Mouse (Mus musculus) intestine, embryonic 16.5 days (tissue): ENCODE results near the gene Fam222b. TPM values are rescaled to one million over a fixed set of nuclear protein-coding genes. Genes with fewer than 3 reads are reported as not detected.

Experiments used
- ATAC-seq: fragments of 200-750 bp; cut with Nextera tagmentation; 2 replicates; pipeline ENCODE4 v1.8.0; 2017; ENCODE audit warnings: moderate TSS enrichment, moderate library complexity
- H3K27ac ChIP-seq: fragments of 300-500 bp; sonication (generic); 2 replicates; pipeline ENCODE4 v1.5.1; 2014; ENCODE audit warnings: mild to moderate bottlenecking, low read length
- H3K27me3 ChIP-seq: fragments of 300-500 bp; sonication (generic); replicated peaks from 2 replicates; pipeline ENCODE4 v1.6.1; 2014; ENCODE audit warnings: low read length, control low read depth, mixed read lengths; ENCODE audit not compliant: control insufficient read depth, insufficient read depth
- H3K36me3 ChIP-seq: fragments of 300-500 bp; sonication (generic); 2 replicates; pipeline ENCODE4 v1.6.1; 2014; ENCODE audit warnings: low read length, control low read depth; ENCODE audit not compliant: control insufficient read depth, insufficient read depth
- H3K4me1 ChIP-seq: fragments of 300-500 bp; sonication (generic); 2 replicates; pipeline ENCODE4 v1.6.1; 2014; ENCODE audit warnings: low read length, control low read depth, mixed read lengths; ENCODE audit not compliant: control insufficient read depth, insufficient read depth
- H3K4me2 ChIP-seq: fragments of 300-500 bp; sonication (generic); 2 replicates; pipeline ENCODE4 v1.6.1; 2014; ENCODE audit warnings: low read depth, low read length, control low read depth
- H3K4me3 ChIP-seq: fragments of 300-500 bp; sonication (generic); 2 replicates; pipeline ENCODE4 v1.5.1; 2014; ENCODE audit warnings: mild to moderate bottlenecking, low read length
- H3K9ac ChIP-seq: fragments of 300-500 bp; sonication (generic); 2 replicates; pipeline ENCODE4 v1.6.1; 2014; ENCODE audit warnings: low read depth, low read length
- H3K9me3 ChIP-seq: fragments of 300-500 bp; sonication (generic); 2 replicates; pipeline ENCODE4 v1.6.1; 2016; ENCODE audit warnings: low read length, control low read depth; ENCODE audit not compliant: control insufficient read depth
- WGBS: fragments of 180-500 bp; shearing (Covaris S2); extraction: QIAGEN DNeasy Blood & Tissue Kit; methylation state at CpG from one replicate; pipeline ENCODE4 v1.1.7; 2014; 5-methylcytosine and 5-hydroxymethylcytosine counted together
- polyA plus RNA-seq: library from polyadenylated mRNA; unstranded; fragments of >200 nt; fragmentation: Nextera tagmentation; extraction: Ambion mirVana; gene quantifications from 2 replicates; pipeline ENCODE4 v1.2.1, GENCODE M21; 2015

The Fam222b gene
- polyA plus RNA-seq, 1 experiment from 2014 or later = 14.2 TPM

DNA sequence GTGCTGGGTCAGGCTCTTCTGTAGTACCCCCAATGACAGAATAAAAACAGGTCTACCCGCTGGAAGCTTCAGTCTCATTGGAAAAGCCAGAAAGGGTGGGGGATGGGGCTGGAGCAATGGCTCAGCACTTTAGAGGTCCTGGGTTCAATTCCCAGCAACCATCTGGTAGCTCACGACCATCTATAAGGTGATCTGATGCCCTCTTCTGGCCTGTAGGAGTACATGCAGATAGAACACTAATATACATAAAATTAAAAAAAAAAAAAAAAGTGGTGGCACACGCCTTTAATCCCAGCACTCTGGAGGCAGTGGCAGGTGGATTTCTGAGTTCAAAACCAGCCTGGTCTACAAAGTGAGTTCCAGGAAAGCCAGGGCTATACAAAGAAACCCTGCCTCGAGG is 76.9 kb downstream of the Fam222b start:
- no peak for ATAC-seq
- 73% methylated on average over 4 of the region's 4 CpGs for WGBS

DNA sequence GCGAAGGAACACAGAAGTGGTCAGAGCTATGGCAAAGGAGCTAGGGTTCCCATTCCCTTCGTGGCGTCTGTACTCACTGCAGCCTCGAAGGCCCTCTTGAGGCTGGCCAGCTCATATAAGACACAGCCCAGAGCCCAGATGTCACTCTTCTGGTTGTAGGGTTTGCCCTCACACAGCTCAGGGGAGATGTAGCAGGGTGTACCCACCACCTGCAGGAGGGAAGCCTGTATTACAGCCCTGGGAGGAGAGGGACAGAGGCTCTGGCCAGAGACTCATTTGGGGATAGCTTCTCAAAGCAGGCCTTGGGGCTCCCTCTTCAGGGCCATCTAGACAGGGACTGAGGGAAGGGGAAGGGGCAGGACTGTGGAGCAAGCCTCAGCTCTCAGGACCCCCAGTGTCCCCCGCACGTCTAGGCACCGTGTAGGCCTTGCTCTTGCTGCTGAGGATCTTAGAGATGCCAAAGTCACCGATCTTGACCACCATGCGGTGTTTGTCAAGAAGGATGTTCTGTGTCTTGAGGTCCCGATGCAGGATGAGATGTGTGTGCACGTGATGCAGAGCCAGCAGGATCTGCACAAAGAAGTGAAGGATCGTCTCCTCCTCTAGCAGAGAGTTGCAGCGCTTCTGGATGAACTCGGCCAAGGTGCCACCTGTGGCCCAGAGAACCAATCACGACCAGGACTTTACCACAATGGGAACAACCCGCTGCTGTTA is 77.7 kb downstream of the Fam222b start:
- H3K27me3 ChIP-seq = no peaks in the 10 kb centered on the region
- no peak for ATAC-seq
- no peaks in the 10 kb centered on the region for H3K36me3 ChIP-seq
- 81% methylated on average over 16 of the region's 16 CpGs for WGBS
- no peak overlapping the region for H3K27ac ChIP-seq
- H3K4me3 ChIP-seq = no peak overlapping the region
- H3K9me3 ChIP-seq = no peaks in the 10 kb centered on the region
- H3K9ac ChIP-seq = no peak overlapping the region
- H3K4me1 ChIP-seq = peaks cover 22% of the 10 kb centered on the region
- no peak overlapping the region for H3K4me2 ChIP-seq

More for the DNA sequence above, 76.9 kb downstream of the Fam222b start:
- Histone ChIP-seq H3K9me3 (no peaks in the 10 kb centered on the region), H3K9ac (no peak overlapping the region), H3K36me3 (no peaks in the 10 kb centered on the region), H3K4me3 (no peak overlapping the region), H3K4me2 (no peak overlapping the region), H3K27ac (no peak overlapping the region), H3K27me3 (no peaks in the 10 kb centered on the region), H3K4me1 (peaks cover 28% of the 10 kb centered on the region)

DNA sequence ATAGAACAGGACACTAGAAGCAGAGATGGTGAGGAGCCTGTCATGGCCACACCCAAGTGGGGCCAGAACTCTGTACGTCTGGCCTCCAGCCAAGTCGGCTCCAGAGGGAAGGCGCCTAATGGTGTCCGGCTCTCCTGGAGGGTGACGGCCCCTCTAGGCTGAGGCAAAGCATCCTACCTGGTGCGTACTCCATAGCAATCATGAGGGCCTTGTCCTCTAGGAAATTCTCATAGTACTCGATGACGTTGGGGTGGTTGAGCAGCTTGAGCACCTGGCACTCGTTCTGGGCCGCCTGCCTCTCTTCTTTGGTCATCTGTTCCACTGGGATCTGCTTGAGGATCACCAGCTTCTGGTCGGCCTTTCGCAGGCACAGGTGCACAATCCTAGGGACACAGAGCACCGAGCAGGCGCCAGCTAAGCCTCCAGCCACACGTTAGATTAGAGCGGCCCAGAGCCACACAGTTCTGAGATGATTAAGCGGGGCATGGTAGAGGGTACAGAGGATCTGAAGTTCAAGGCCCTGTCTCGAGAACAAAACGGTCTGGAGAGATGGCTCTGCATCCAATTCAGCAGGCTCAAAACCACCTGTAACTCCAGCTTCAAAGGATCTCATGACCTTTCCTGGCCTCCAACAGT is 78.4 kb downstream of the Fam222b start:
- ATAC-seq = no peak
- no peak overlapping the region for H3K4me3 ChIP-seq
- no peak overlapping the region for H3K9ac ChIP-seq
- WGBS = 78% methylated on average over 19 of the region's 19 CpGs
- H3K27me3 ChIP-seq = no peaks in the 10 kb centered on the region
- H3K27ac ChIP-seq = no peak overlapping the region
- no peaks in the 10 kb centered on the region for H3K36me3 ChIP-seq
- peaks cover 26% of the 10 kb centered on the region for H3K4me1 ChIP-seq
- no peak overlapping the region for H3K4me2 ChIP-seq
- no peaks in the 10 kb centered on the region for H3K9me3 ChIP-seq

DNA sequence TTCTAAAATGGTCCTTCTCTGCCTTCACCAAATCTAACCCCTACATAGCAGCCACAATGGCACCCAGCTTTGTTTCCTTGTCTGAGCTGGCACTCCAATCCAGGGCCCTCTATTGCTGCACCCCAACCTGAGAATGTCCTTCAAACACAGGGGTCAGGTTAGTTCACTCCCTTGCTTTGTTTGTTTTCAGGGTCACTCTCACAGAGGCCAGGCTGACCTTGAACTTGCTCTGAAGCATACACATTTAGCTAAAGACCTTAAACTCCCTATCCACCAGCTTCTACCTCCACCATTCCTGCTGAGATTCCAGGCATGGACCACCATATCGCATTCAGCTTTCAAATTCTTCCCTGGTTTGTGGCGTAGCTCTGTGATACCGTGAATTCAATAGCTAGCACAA is 80.0 kb downstream of the Fam222b start:
- H3K4me3 ChIP-seq = no peak overlapping the region
- H3K36me3 ChIP-seq = no peaks in the 10 kb centered on the region
- no peak overlapping the region for H3K4me2 ChIP-seq
- H3K27ac ChIP-seq = no peak overlapping the region
- H3K27me3 ChIP-seq = no peaks in the 10 kb centered on the region
- H3K9ac ChIP-seq = 0 out of 2 replicates have a peak overlapping the region, but pooled peaks have one; percentile 6
- no peak for ATAC-seq
- peaks cover 28% of the 10 kb centered on the region for H3K4me1 ChIP-seq
- 79% methylated on average over 3 of the region's 3 CpGs for WGBS
- no peaks in the 10 kb centered on the region for H3K9me3 ChIP-seq

GRCm38 (mm10) chr11:78175771-78176401 is 81.4 kb downstream of the Fam222b start:
- Histone ChIP-seq H3K9ac (peak overlapping the region; percentile 89), H3K4me3 (peak overlapping the region; percentile 73), H3K9me3 (no peaks in the 10 kb centered on the region), H3K4me2 (peak overlapping the region; percentile 47), H3K27ac (peak overlapping the region; percentile 99), H3K27me3 (no peaks in the 10 kb centered on the region), H3K36me3 (peaks cover 3% of the 10 kb centered on the region; the same call in 1 of the 2 replicates), H3K4me1 (peaks cover 42% of the 10 kb centered on the region)
- ATAC-seq = no peak; the same call in 1 of the 2 replicates
- 3% methylated on average over 9 of the region's 10 CpGs for WGBS

- peak within 1 kb of the TSS; percentile 99 for H3K27ac ChIP-seq
- peaks cover 3% of the 10 kb centered on the region for H3K36me3 ChIP-seq
- WGBS = under 1% methylated on average over 32 of the region's 32 CpGs
- peak within 1 kb of the TSS; percentile 73 for H3K4me3 ChIP-seq
- ATAC-seq = peak; percentile 56
- H3K4me2 ChIP-seq = peak within 1 kb of the TSS; percentile 94
- H3K9ac ChIP-seq = peak within 1 kb of the TSS; percentile 89
- H3K9me3 ChIP-seq = no peaks in the 10 kb centered on the region
- H3K4me1 ChIP-seq = peaks cover 47% of the 10 kb centered on the region
- H3K27me3 ChIP-seq = no peaks in the 10 kb centered on the region
These were observed 82.0 kb downstream of the Fam222b start, which contains the start of the genes Nek8 and Tlcd1 for GRCm38 (mm10) chr11:78176402-78176862. Nek8 (minus strand) TSS chr11:78176675. Tlcd1 (plus strand) TSS chr11:78176711.

DNA sequence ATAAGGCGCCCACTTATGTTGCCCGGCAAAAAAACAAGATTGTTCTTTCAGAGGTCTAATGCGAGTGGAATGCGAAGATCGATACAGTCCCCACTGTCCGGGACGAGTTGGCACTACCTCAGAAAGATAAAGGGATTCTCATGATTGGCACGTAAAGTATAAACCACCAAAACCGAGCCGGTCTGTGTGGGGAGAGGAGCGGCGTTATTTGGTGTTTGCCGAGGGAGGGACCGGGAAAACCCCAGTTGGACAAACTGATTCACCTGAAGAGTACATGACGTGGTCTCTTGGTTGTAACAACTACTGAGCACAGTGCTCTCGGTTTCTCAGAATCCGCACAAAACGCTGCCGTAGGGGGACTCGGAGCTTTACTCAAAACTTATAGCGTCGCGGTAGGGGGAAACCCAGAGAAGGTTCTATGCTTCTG is 82.5 kb downstream of the Fam222b start:
- Histone ChIP-seq H3K9me3 (no peaks in the 10 kb centered on the region), H3K27me3 (no peaks in the 10 kb centered on the region), H3K4me3 (peak overlapping the region; percentile 73), H3K36me3 (peaks cover 3% of the 10 kb centered on the region), H3K4me2 (peak overlapping the region; percentile 94), H3K9ac (peak overlapping the region; percentile 89), H3K27ac (peak overlapping the region; percentile 99), H3K4me1 (peaks cover 52% of the 10 kb centered on the region)
- ATAC-seq = no peak
- WGBS = under 1% methylated on average over 23 of the region's 23 CpGs

DNA sequence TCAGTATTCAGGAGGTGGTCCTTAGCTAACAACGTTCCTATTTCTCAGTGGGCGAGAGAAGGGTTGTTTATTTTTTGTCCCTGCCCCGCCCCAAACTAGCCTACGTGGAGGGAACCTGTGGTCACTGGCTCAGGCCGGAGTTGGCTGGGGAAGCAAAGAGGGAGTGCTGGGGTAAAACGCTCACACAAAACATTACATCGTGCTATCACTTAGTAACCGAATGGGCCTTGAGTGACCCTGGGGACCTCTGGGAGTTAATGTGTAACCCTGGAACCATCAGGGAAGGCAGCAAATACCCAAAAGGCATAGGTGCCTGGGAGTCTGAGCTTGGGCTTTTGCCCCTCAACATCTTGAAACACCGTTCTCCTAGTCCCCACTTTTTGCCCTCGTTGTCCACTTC is 83.0 kb downstream of the Fam222b start:
- peaks cover 3% of the 10 kb centered on the region for H3K36me3 ChIP-seq
- peak overlapping the region; percentile 89 for H3K9ac ChIP-seq
- ATAC-seq = peak; percentile 34
- H3K27me3 ChIP-seq = no peaks in the 10 kb centered on the region
- peaks cover 56% of the 10 kb centered on the region for H3K4me1 ChIP-seq
- peak overlapping the region; percentile 94 for H3K4me2 ChIP-seq
- no peaks in the 10 kb centered on the region for H3K9me3 ChIP-seq
- 1% methylated on average over 10 of the region's 10 CpGs for WGBS
- H3K4me3 ChIP-seq = peak overlapping the region; percentile 73
- H3K27ac ChIP-seq = peak overlapping the region; percentile 99
